Mouse (Mus musculus): Measurements from ENCODE around the gene Gys1. TPM values are rescaled to one million over a fixed set of nuclear protein-coding genes. Genes with fewer than 3 reads are reported as not detected.

Gys1 gene
- polyA plus RNA-seq, 1 experiment from 2014 or later = 36.0 TPM

- Histone ChIP-seq H3K4me1 (replicated peaks; ENCODE audit: control insufficient read depth, insufficient read depth, low read length) (peaks cover 36% of the 10 kb centered on the region), H3K27ac (ENCODE audit: low read depth) (no peak overlapping the region), H3K9ac (ENCODE audit: low read length) (no peak overlapping the region), H3K36me3 (ENCODE audit: control insufficient read depth, insufficient read depth, low read length) (peaks cover 29% of the 10 kb centered on the region), H3K27me3 (replicated peaks; ENCODE audit: control insufficient read depth, insufficient read depth, low read length) (no peaks in the 10 kb centered on the region), H3K4me3 (ENCODE audit: low read depth, low read length) (no peak overlapping the region), H3K9me3 (ENCODE audit: control insufficient read depth, low read length) (no peaks in the 10 kb centered on the region), H3K4me2 (ENCODE audit: low read length) (no peak overlapping the region)
- WGBS = 93% methylated on average over 7 of the region's 7 CpGs
- ATAC-seq (replicated peaks; ENCODE audit: low FRiP score, low TSS enrichment, low read depth) (no peak), DNase-seq (ENCODE audit: low spot score) (peak; percentile 45)
Observed at GRCm38 (mm10) chr7:45463987-45464778, 29.5 kb downstream of the Gys1 start.

- H3K4me1 ChIP-seq (replicated peaks; ENCODE audit: control insufficient read depth, insufficient read depth, low read length) = peaks cover 34% of the 10 kb centered on the region
- ATAC-seq (replicated peaks; ENCODE audit: low FRiP score, low TSS enrichment, low read depth) = no peak
- no peaks in the 10 kb centered on the region for H3K9me3 ChIP-seq (ENCODE audit: control insufficient read depth, low read length)
- no peak overlapping the region for H3K9ac ChIP-seq (ENCODE audit: low read length)
- no peak for DNase-seq (ENCODE audit: low spot score)
- 95% methylated on average over 12 of the region's 12 CpGs for WGBS
- 0 out of 2 replicates have a peak overlapping the region, but pooled peaks have one; percentile 76 for H3K4me3 ChIP-seq (ENCODE audit: low read depth, low read length)
- no peak overlapping the region for H3K4me2 ChIP-seq (ENCODE audit: low read length)
- H3K27ac ChIP-seq (ENCODE audit: low read depth) = no peak overlapping the region
- H3K36me3 ChIP-seq (ENCODE audit: control insufficient read depth, insufficient read depth, low read length) = peaks cover 29% of the 10 kb centered on the region
- H3K27me3 ChIP-seq (replicated peaks; ENCODE audit: control insufficient read depth, insufficient read depth, low read length) = no peaks in the 10 kb centered on the region
Observed at GRCm38 (mm10) chr7:45465112-45465511, 30.5 kb downstream of the Gys1 start.

- H3K4me2 ChIP-seq (ENCODE audit: low read length) = peak overlapping the region; percentile 89
- H3K4me3 ChIP-seq (ENCODE audit: low read depth, low read length) = peak overlapping the region; percentile 76
- H3K9me3 ChIP-seq (ENCODE audit: control insufficient read depth, low read length) = no peaks in the 10 kb centered on the region
- ATAC-seq (replicated peaks; ENCODE audit: low FRiP score, low TSS enrichment, low read depth) (no peak), DNase-seq (ENCODE audit: low spot score) (no peak)
- H3K4me1 ChIP-seq (replicated peaks; ENCODE audit: control insufficient read depth, insufficient read depth, low read length) = peaks cover 29% of the 10 kb centered on the region
- peak overlapping the region; percentile 78 for H3K9ac ChIP-seq (ENCODE audit: low read length)
- peaks cover 29% of the 10 kb centered on the region for H3K36me3 ChIP-seq (ENCODE audit: control insufficient read depth, insufficient read depth, low read length)
- 0 out of 2 replicates have a peak overlapping the region, but pooled peaks have one; percentile 39 for H3K27ac ChIP-seq (ENCODE audit: low read depth)
- no peaks in the 10 kb centered on the region for H3K27me3 ChIP-seq (replicated peaks; ENCODE audit: control insufficient read depth, insufficient read depth, low read length)
- WGBS = 76% methylated on average over 9 of the region's 9 CpGs
Observed at GRCm38 (mm10) chr7:45465549-45465948, 30.9 kb downstream of the Gys1 start.

GRCm38 (mm10) chr7:45466283-45467089 lies 31.8 kb downstream of the Gys1 start, which contains the start of gene Bax:
TSS of gene Bax (minus strand) at chr7:45466898.
- ATAC-seq (replicated peaks; ENCODE audit: low FRiP score, low TSS enrichment, low read depth) = peak; percentile 74
- no peaks in the 10 kb centered on the region for H3K27me3 ChIP-seq (replicated peaks; ENCODE audit: control insufficient read depth, insufficient read depth, low read length)
- peak within 1 kb of the TSS; percentile 76 for H3K4me3 ChIP-seq (ENCODE audit: low read depth, low read length)
- no peaks in the 10 kb centered on the region for H3K9me3 ChIP-seq (ENCODE audit: control insufficient read depth, low read length)
- peaks cover 29% of the 10 kb centered on the region for H3K36me3 ChIP-seq (ENCODE audit: control insufficient read depth, insufficient read depth, low read length)
- H3K9ac ChIP-seq (ENCODE audit: low read length) = peak within 1 kb of the TSS; percentile 78
- peak; percentile 94 for DNase-seq (ENCODE audit: low spot score)
- under 1% methylated on average over 52 of the region's 58 CpGs for WGBS
- peaks cover 22% of the 10 kb centered on the region for H3K4me1 ChIP-seq (replicated peaks; ENCODE audit: control insufficient read depth, insufficient read depth, low read length)
- H3K4me2 ChIP-seq (ENCODE audit: low read length) = peak within 1 kb of the TSS; percentile 89
- peak within 1 kb of the TSS; percentile 39 for H3K27ac ChIP-seq (ENCODE audit: low read depth)

- Histone ChIP-seq H3K27me3 (replicated peaks; ENCODE audit: control insufficient read depth, insufficient read depth, low read length) (no peaks in the 10 kb centered on the region), H3K4me2 (ENCODE audit: low read length) (peak overlapping the region; percentile 71), H3K4me1 (replicated peaks; ENCODE audit: control insufficient read depth, insufficient read depth, low read length) (peaks cover 15% of the 10 kb centered on the region), H3K9ac (ENCODE audit: low read length) (no peak overlapping the region), H3K9me3 (ENCODE audit: control insufficient read depth, low read length) (no peaks in the 10 kb centered on the region), H3K27ac (ENCODE audit: low read depth) (no peak overlapping the region), H3K36me3 (ENCODE audit: control insufficient read depth, insufficient read depth, low read length) (peaks cover 29% of the 10 kb centered on the region), H3K4me3 (ENCODE audit: low read depth, low read length) (peak overlapping the region; percentile 76)
- 29% methylated on average over 7 of the region's 7 CpGs for WGBS
- DNase-seq (ENCODE audit: low spot score) (no peak), ATAC-seq (replicated peaks; ENCODE audit: low FRiP score, low TSS enrichment, low read depth) (no peak; the same call in 1 of the 2 replicates)
Observed at GRCm38 (mm10) chr7:45467090-45467670, 32.5 kb downstream of the Gys1 start.

- H3K27ac ChIP-seq (ENCODE audit: low read depth) = no peak overlapping the region
- peaks cover 8% of the 10 kb centered on the region for H3K4me1 ChIP-seq (replicated peaks; ENCODE audit: control insufficient read depth, insufficient read depth, low read length)
- no peak for ATAC-seq (replicated peaks; ENCODE audit: low FRiP score, low TSS enrichment, low read depth)
- H3K4me2 ChIP-seq (ENCODE audit: low read length) = no peak overlapping the region
- 7% methylated on average over 3 of the region's 3 CpGs for WGBS
- H3K9ac ChIP-seq (ENCODE audit: low read length) = no peak overlapping the region
- DNase-seq (ENCODE audit: low spot score) = peak; percentile 87
- H3K36me3 ChIP-seq (ENCODE audit: control insufficient read depth, insufficient read depth, low read length) = no peaks in the 10 kb centered on the region
- no peaks in the 10 kb centered on the region for H3K27me3 ChIP-seq (replicated peaks; ENCODE audit: control insufficient read depth, insufficient read depth, low read length)
- no peaks in the 10 kb centered on the region for H3K9me3 ChIP-seq (ENCODE audit: control insufficient read depth, low read length)
- no peak overlapping the region for H3K4me3 ChIP-seq (ENCODE audit: low read depth, low read length)
Observed at GRCm38 (mm10) chr7:45470869-45471268, 36.2 kb downstream of the Gys1 start.

- Histone ChIP-seq H3K27ac (ENCODE audit: low read depth) (0 out of 2 replicates have a peak overlapping the region, but pooled peaks have one; percentile 11), H3K9me3 (ENCODE audit: control insufficient read depth, low read length) (no peaks in the 10 kb centered on the region), H3K4me2 (ENCODE audit: low read length) (peak overlapping the region; percentile 39), H3K9ac (ENCODE audit: low read length) (0 out of 2 replicates have a peak overlapping the region, but pooled peaks have one; percentile 10), H3K36me3 (ENCODE audit: control insufficient read depth, insufficient read depth, low read length) (no peaks in the 10 kb centered on the region), H3K4me3 (ENCODE audit: low read depth, low read length) (peak overlapping the region; percentile 15; the same call in 1 of the 2 replicates), H3K27me3 (replicated peaks; ENCODE audit: control insufficient read depth, insufficient read depth, low read length) (no peaks in the 10 kb centered on the region), H3K4me1 (replicated peaks; ENCODE audit: control insufficient read depth, insufficient read depth, low read length) (no peaks in the 10 kb centered on the region)
- DNase-seq (ENCODE audit: low spot score) (no peak), ATAC-seq (replicated peaks; ENCODE audit: low FRiP score, low TSS enrichment, low read depth) (peak; percentile 41; the same call in 1 of the 2 replicates)
- WGBS = 58% methylated on average over 16 of the region's 16 CpGs
Observed at GRCm38 (mm10) chr7:45475291-45475969, 40.8 kb downstream of the Gys1 start.

- 58% methylated on average over 1 of the region's 1 CpGs for WGBS
- DNase-seq (ENCODE audit: low spot score) = no peak
Observed at GRCm38 (mm10) chr7:45476453-45476852, 41.8 kb downstream of the Gys1 start.

More at GRCm38 (mm10) chr7:45476453-45476852, 41.8 kb downstream of the Gys1 start:
- Histone ChIP-seq H3K36me3 (ENCODE audit: control insufficient read depth, insufficient read depth, low read length) (no peaks in the 10 kb centered on the region), H3K4me2 (ENCODE audit: low read length) (no peak overlapping the region), H3K27ac (ENCODE audit: low read depth) (no peak overlapping the region), H3K27me3 (replicated peaks; ENCODE audit: control insufficient read depth, insufficient read depth, low read length) (no peaks in the 10 kb centered on the region), H3K9me3 (ENCODE audit: control insufficient read depth, low read length) (no peaks in the 10 kb centered on the region), H3K9ac (ENCODE audit: low read length) (no peak overlapping the region), H3K4me1 (replicated peaks; ENCODE audit: control insufficient read depth, insufficient read depth, low read length) (no peaks in the 10 kb centered on the region), H3K4me3 (ENCODE audit: low read depth, low read length) (no peak overlapping the region)
- no peak for ATAC-seq (replicated peaks; ENCODE audit: low FRiP score, low TSS enrichment, low read depth)

All from intestine, embryonic 14.5 days (tissue).